Mouse (Mus musculus) c-Kit-negative CD71-positive TER-119-positive erythroid progenitor cells, embryonic 14.5 days (primary cell): ENCODE data around the gene Zbtb9.

ENCODE experiments used
- DNase-seq: peaks from one replicate; pipeline ENCODE4 v3.0.0-alpha.2; 2013; ENCODE audit warnings: low read depth, low spot score

Zbtb9 gene

GRCm38 (mm10) chr17:26947231-26948100 is 25.5 kb upstream of the Zbtb9 start:
- no peak for DNase-seq

DNA sequence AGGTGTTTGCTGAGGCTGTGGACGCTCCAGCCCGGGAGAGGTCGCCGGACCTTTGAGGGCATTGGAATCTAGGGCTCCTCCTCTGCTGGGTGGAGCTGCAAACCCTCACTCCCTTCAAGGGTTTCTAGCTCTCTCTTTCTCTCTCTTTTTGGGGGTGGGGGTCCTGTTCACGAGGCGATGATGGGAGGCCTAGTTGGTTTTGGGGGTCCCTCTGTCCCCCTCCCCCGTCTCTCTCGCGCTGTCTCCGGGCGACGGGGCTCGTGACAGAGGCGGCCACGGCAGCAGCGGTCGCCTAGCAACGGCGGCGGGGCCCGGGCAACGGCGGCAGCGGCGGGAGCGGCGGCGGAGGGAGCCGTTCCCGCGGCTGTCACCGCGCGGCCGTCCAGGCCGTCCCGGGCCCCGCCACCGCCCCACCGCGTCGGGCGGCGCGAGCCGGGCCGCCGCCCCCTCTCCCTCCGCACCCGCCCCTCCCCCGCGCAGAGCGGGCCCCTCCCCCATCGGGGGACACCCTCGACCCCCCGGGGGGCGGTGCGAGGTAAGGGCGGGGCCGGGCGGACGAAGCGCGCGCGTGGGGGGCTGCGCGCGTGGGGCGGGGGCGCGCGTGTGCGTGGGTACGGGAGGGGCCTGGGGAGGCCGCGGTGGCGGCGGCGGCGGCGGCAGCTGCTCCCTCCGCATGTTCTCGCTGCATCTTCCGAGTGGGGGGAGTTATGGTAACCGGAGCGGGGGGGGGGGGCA is 24.5 kb upstream of the Zbtb9 start:
- DNase-seq: no peak

GRCm38 (mm10) chr17:26949051-26949577 is 23.9 kb upstream of the Zbtb9 start:
- no peak for DNase-seq

DNA sequence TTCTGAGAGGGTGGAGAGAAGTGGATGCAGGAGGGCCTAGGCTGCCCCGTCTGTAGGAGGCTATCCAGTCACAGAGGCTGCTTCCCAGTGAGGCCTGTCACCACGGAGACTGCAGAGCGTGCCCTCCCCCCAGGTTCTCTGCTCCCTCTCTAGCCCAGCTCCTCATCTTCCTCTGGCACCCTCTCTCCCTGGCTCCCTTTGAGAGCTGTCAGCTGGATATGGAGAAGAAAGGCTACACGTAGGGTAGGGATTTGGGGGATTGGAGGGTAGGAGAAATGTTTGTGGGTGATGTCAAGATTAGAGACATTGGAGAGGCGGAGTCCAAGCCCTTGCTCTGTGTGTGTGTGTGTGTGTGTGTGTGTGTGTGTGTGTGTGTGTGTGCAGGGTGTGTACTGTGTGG is 23.1 kb upstream of the Zbtb9 start:
- no peak for DNase-seq

- DNase-seq: no peak
Measured at GRCm38 (mm10) chr17:26950560-26951288, 22.2 kb upstream of the Zbtb9 start.

GRCm38 (mm10) chr17:26951406-26951805 is 21.6 kb upstream of the Zbtb9 start:
- no peak for DNase-seq

DNA sequence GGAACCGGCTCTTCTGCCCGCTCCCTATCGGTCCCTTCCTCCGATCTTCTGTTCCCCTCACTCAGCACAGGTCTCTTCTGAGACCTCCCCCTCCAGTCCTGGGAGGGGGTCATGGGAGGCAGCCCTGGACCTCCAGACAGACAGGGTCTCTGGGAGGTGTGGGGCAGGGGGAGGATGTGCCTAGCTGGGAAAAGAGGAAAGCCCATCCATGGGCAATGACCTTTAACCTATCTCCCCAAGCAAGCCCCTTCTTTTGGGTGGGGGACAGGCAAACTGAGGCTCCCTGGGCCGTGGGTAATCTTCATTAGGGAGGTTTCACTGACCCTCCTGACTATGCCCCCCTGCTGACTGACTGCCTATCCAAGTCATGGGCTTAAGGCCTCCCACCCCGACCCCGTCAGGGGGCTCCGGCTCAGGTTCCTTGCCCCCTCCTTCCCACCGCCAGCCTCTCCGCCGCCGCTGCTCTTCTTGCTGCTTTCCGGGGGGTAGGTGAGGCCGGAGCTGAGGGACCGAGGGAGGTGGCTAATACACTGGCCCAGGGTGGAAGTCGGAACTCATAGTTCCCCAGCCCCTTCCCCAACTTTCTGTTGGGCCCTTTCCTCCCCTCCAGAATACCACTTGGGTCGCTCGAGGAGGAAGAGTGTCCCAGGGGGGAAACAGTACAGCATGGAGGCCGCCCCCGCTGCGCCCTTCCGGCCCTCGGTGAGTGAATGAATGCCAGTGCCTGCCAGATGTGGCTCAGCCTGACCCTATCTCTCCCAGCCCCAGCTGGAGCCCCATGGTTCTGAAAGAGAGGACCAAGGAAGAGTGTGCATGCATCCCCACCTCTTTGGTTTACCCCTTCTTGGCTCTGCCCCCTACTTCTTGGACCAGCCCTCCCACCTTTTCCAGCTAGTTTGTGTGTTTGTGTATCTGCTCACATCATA is 20.8 kb upstream of the Zbtb9 start:
- no peak for DNase-seq

DNA sequence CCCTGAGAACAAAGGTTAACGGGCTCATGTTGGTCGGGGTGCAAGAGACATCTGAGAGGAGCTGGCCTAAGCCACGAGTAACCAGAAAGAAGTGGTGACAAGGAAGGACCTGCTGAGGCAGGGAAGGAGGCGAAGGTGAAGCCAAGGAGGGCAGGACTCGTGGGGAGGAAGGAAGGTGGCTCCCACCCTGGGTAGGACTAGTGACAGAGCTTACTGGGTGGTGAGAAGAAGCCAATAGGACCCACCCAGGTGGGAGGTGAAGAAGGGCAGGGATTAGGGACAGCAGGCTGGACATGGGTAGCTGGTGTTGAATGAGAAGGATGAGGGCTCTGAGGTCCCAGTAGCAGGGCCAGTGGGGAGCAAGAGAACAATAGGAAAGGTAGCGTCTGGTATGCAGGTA is 19.8 kb upstream of the Zbtb9 start:
- no peak for DNase-seq

GRCm38 (mm10) chr17:26953726-26954125 is 19.2 kb upstream of the Zbtb9 start:
- DNase-seq: no peak

DNA sequence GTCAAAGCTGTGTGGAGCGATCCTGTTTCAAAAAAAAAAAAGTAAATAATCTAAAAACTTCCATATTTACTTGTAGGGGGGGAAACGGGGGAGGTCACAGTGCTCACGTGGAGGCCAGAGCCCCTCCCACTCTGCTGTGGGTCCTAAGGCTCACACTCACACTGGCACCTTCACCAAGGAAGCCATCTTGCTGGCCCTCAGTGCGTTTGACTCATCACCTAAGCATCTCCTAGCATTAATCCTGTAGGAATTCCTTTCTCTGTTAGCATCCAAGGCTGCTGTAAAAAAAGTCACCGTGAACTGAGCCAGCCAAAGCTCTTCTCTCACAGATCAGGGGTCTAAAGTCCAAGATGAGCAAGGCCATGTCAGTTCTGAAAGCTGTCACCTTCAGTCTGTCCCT is 16.7 kb upstream of the Zbtb9 start:
- DNase-seq: no peak

GRCm38 (mm10) chr17:26956895-26957294 is 16.1 kb upstream of the Zbtb9 start:
- DNase-seq: peak; percentile 51

GRCm38 (mm10) chr17:26957872-26958271 is 15.1 kb upstream of the Zbtb9 start:
- DNase-seq: no peak

DNA sequence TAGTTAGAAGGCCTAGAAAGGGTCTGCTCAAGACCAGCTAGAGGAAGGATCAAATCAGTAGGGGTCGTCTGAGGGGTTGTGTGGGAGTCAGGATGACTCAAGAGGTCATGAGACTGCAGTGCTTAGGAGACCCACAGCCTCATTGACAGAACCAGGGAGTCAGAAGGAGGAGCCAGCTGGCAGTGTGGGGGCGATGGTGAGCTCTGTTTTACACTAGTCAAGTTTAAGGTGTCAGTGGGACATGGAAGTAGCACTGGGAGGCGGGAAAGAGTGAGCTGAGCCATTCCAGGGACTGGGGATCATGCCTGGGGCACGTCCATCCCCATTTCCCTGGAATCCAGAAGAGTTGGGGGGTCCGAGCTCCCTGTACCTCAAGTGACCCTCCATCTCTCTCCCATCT is 14.1 kb upstream of the Zbtb9 start:
- no peak for DNase-seq

- no peak for DNase-seq
Measured at GRCm38 (mm10) chr17:26959815-26960214, 13.2 kb upstream of the Zbtb9 start.

- no peak for DNase-seq
Measured at GRCm38 (mm10) chr17:26961572-26962240, 11.3 kb upstream of the Zbtb9 start.

DNA sequence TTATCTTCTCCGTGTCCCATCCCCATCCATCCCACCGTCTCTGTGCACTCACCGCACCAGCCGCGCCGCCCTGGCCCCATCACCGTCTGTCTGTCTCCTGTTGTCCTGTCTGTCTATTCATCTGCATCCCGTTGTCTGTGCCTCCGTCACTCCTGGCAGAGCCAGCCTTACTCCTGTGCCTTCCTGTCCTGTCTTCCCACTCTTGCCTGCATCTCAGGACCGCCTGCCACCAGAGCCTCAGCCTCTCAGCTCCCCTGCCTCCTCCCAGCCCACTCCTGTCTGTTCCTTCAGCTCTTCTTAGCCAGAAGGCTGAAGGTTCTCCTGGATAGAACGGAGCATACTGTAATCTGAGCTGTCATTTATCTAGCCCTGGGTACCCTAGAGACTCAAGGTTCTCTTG is 6.0 kb upstream of the Zbtb9 start:
- no peak for DNase-seq

GRCm38 (mm10) chr17:26967477-26967876 is 5.5 kb upstream of the Zbtb9 start:
- no peak for DNase-seq

- no peak for DNase-seq
Measured at GRCm38 (mm10) chr17:26968200-26968611, 4.8 kb upstream of the Zbtb9 start.

GRCm38 (mm10) chr17:26969257-26969656 is 3.7 kb upstream of the Zbtb9 start:
- DNase-seq: no peak

- DNase-seq: no peak
Measured at GRCm38 (mm10) chr17:26970221-26970620, 2.7 kb upstream of the Zbtb9 start.
